In the genomic region with DNA sequence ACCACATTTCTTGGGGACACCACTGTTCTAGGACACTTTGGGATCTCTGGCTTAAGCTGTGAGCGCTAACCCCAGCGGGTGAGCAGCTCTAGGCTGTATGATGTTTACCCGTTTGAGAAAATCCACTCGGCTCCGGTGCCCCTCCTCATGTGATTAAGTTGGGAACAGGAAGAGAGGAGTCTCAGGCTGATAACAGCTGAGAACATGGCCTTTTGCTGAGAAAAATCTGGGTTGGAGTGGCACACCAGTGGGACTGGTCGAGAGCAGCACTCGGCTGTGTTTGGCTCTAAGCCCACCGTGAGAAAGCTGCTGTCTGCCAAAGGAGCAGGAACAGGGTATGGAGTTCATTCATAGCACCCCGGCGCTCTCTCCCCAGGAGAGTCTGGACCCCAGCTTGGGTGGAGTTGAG, we compare ENCODE assay signal across 7 mouse cellular contexts. TPM values are rescaled to one million over a fixed set of nuclear protein-coding genes. Genes with fewer than 3 reads are reported as not detected.
A peak's percentile ranks its signal among the peaks of the same experiment; 100 is the strongest.
DNase-seq lines count a peak whose midpoint lies in the region; ATAC-seq and TF ChIP-seq lines count a peak whose summit lies in the region.

No protein-coding gene starts in this region.

- no peaks in the 10 kb centered on the region for H3K36me3 ChIP-seq in megakaryocyte, embryonic 14.5 days (replicated peaks; ENCODE audit: low read length)
- H3K36me3 ChIP-seq in embryonic facial prominence, embryonic 14.5 days (ENCODE audit: control insufficient read depth, insufficient read depth, low read length) = no peaks in the 10 kb centered on the region
- no peaks in the 10 kb centered on the region for H3K36me3 ChIP-seq in hindbrain, postnatal 0 days (ENCODE audit: insufficient read depth, low read length)
- H3K36me3 ChIP-seq in myocyte (ENCODE audit: control insufficient read depth, insufficient read depth) = no peaks in the 10 kb centered on the region

- H3K4me2 ChIP-seq in embryonic facial prominence, embryonic 14.5 days (ENCODE audit: low read depth, low read length) = peak overlapping the region; percentile 99
- peak overlapping the region; percentile 98 for H3K4me2 ChIP-seq in hindbrain, postnatal 0 days (ENCODE audit: low read depth, low read length)
- H3K4me2 ChIP-seq in myocyte (ENCODE audit: low read depth) = peak overlapping the region; percentile 70

- H3K4me3 ChIP-seq in megakaryocyte, embryonic 14.5 days (replicated peaks) = peak overlapping the region; percentile 53
- peak overlapping the region; percentile 91 for H3K4me3 ChIP-seq in embryonic facial prominence, embryonic 14.5 days (ENCODE audit: low read depth, low read length)
- H3K4me3 ChIP-seq in hindbrain, postnatal 0 days (ENCODE audit: low read length) = peak overlapping the region; percentile 94
- H3K4me3 ChIP-seq in myocyte = peak overlapping the region; percentile 31

- TF ChIP-seq POLR2A in myocyte (IDR thresholded peaks at IDR 0.05; ENCODE audit: insufficient read length, low read depth) = no peak

- H3K27me3 ChIP-seq in megakaryocyte, embryonic 14.5 days (replicated peaks) = peaks cover 69% of the 10 kb centered on the region
- H3K27me3 ChIP-seq in embryonic facial prominence, embryonic 14.5 days (replicated peaks; ENCODE audit: control insufficient read depth, insufficient read depth, low read length) = peaks cover 34% of the 10 kb centered on the region
- peaks cover 15% of the 10 kb centered on the region for H3K27me3 ChIP-seq in hindbrain, postnatal 0 days (ENCODE audit: insufficient read depth, low read length)
- H3K27me3 ChIP-seq in myocyte (ENCODE audit: control insufficient read depth, insufficient read depth, insufficient read length) = peaks cover 4% of the 10 kb centered on the region

- DNase-seq in embryonic facial prominence, embryonic 14.5 days (ENCODE audit: low spot score) = peak; percentile 26
- DNase-seq in hindbrain, postnatal 0 days (ENCODE audit: low spot score) = peak; percentile 63
- no peak for DNase-seq in thymus, postnatal 10 days (ENCODE audit: low spot score in 2 of 2)

- H3K27ac ChIP-seq in embryonic facial prominence, embryonic 14.5 days (replicated peaks; ENCODE audit: low read depth, low read length) = no peak overlapping the region
- H3K27ac ChIP-seq in hindbrain, postnatal 0 days = no peak overlapping the region

- ATAC-seq in megakaryocyte, adult 5-6 weeks (ENCODE audit: poor library complexity, severe bottlenecking) = no peak
- ATAC-seq in embryonic facial prominence, embryonic 14.5 days (ENCODE audit: low read depth) = no peak
- ATAC-seq in hindbrain, postnatal 0 days = no peak
- ATAC-seq in frontal cortex, adult (ENCODE audit: low TSS enrichment) = no peak

- no peaks in the 10 kb centered on the region for H3K9me3 ChIP-seq in megakaryocyte, embryonic 14.5 days
- no peaks in the 10 kb centered on the region for H3K9me3 ChIP-seq in embryonic facial prominence, embryonic 14.5 days (ENCODE audit: control insufficient read depth, low read length)
- no peaks in the 10 kb centered on the region for H3K9me3 ChIP-seq in hindbrain, postnatal 0 days (ENCODE audit: low read length)

- H3K9ac ChIP-seq in embryonic facial prominence, embryonic 14.5 days (ENCODE audit: low read depth, low read length) = peak overlapping the region; percentile 3; the same call in 1 of the 2 replicates
- 0 out of 2 replicates have a peak overlapping the region, but pooled peaks have one; percentile 14 for H3K9ac ChIP-seq in hindbrain, postnatal 0 days (replicated peaks; ENCODE audit: low read length)

- H3K79me2 ChIP-seq in myocyte (ENCODE audit: control insufficient read depth, insufficient read depth) = peaks cover 34% of the 10 kb centered on the region

- H3K4me1 ChIP-seq in megakaryocyte, embryonic 14.5 days = peaks cover 64% of the 10 kb centered on the region
- peaks cover 19% of the 10 kb centered on the region for H3K4me1 ChIP-seq in embryonic facial prominence, embryonic 14.5 days (ENCODE audit: control insufficient read depth, insufficient read depth, low read length)
- peaks cover 30% of the 10 kb centered on the region for H3K4me1 ChIP-seq in hindbrain, postnatal 0 days (ENCODE audit: insufficient read depth, low read length)

- 10% methylated on average over 10 of the region's 10 CpGs for WGBS in embryonic facial prominence, embryonic 14.5 days
- WGBS in hindbrain, postnatal 0 days = 3% methylated on average over 10 of the region's 10 CpGs

- H3ac ChIP-seq in myocyte (ENCODE audit: control insufficient read depth, insufficient read length) = no peak overlapping the region

- no peak for TF ChIP-seq CTCF in hindbrain, postnatal 0 days (IDR thresholded peaks at IDR 0.05; ENCODE audit: low read depth)

TF ChIP-seq in myocyte, 11 proteins besides CTCF, POLR2A, EP300 and RAD21:
- TF ChIP-seq TCF3 (IDR thresholded peaks at IDR 0.05; ENCODE audit: insufficient read length, low read depth) = no peak
- TF ChIP-seq REST (IDR thresholded peaks at IDR 0.05; ENCODE audit: insufficient read depth, insufficient read length) = no peak
- TF ChIP-seq SRF (IDR thresholded peaks at IDR 0.05; ENCODE audit: control insufficient read depth, insufficient read length, low read depth) = no peak
- no peak for TF ChIP-seq POLR2AphosphoS2 (IDR thresholded peaks at IDR 0.05; ENCODE audit: insufficient read length, low read depth)
- TF ChIP-seq MAX (IDR thresholded peaks at IDR 0.05; ENCODE audit: low read depth) = no peak

RNA-seq across cellular contexts. Expression of gene Bahd1, which starts 3.2 kb away (rescaled TPM):
- 11.5 and 14.8 TPM in 2 replicates for polyA plus RNA-seq in megakaryocyte, embryonic 14.5 days (2012; ENCODE audit: insufficient read depth, low replicate concordance)
- 5.1 and 5.3 TPM in 2 replicates for total RNA-seq in megakaryocyte, adult 5-6 weeks (2015)
- total RNA-seq in megakaryocyte, adult 5-6 weeks (2017) = 3.2 and 4.2 TPM in 2 replicates
- polyA plus RNA-seq in embryonic facial prominence, embryonic 14.5 days (2014; fragmentation: Nextera tagmentation; extraction: Ambion mirVana) = 1.3 and 1.6 TPM in 2 replicates
- 24.5 and 25.2 TPM in 2 replicates for total RNA-seq in hindbrain, postnatal 0 days (2014; rRNA removed)
- 4.8 and 5.9 TPM in 2 replicates for polyA plus RNA-seq in hindbrain, postnatal 0 days (2015; fragmentation: Nextera tagmentation; extraction: Ambion mirVana)
- 12.0 TPM for polyA plus RNA-seq in myocyte (2012; fragmentation: generic; extraction: Trizol)

RNA-seq across cellular contexts. Expression of gene Chst14, which starts 23.0 kb away (rescaled TPM):
- 0.81 and 2.1 TPM in 2 replicates for polyA plus RNA-seq in megakaryocyte, embryonic 14.5 days (2012; ENCODE audit: insufficient read depth, low replicate concordance)
- 4.6 and 5.3 TPM in 2 replicates for total RNA-seq in megakaryocyte, adult 5-6 weeks (2015)
- total RNA-seq in megakaryocyte, adult 5-6 weeks (2017) = 1.4 and 3.5 TPM in 2 replicates
- 51.3 and 56.0 TPM in 2 replicates for polyA plus RNA-seq in embryonic facial prominence, embryonic 14.5 days (2014; fragmentation: Nextera tagmentation; extraction: Ambion mirVana)
- 6.2 and 8.5 TPM in 2 replicates for total RNA-seq in hindbrain, postnatal 0 days (2014; rRNA removed)
- 4.7 and 4.9 TPM in 2 replicates for polyA plus RNA-seq in hindbrain, postnatal 0 days (2015; fragmentation: Nextera tagmentation; extraction: Ambion mirVana)
- polyA plus RNA-seq in myocyte (2012; fragmentation: generic; extraction: Trizol) = 25.4 TPM

RNA-seq across cellular contexts. Expression of gene Ivd, which starts 41.6 kb away (rescaled TPM):
- polyA plus RNA-seq in megakaryocyte, embryonic 14.5 days (2012; ENCODE audit: insufficient read depth, low replicate concordance) = 2.1 and 3.2 TPM in 2 replicates
- total RNA-seq in megakaryocyte, adult 5-6 weeks (2015) = 11.4 and 12.9 TPM in 2 replicates
- total RNA-seq in megakaryocyte, adult 5-6 weeks (2017) = 21.6 and 28.0 TPM in 2 replicates
- 50.7 and 61.9 TPM in 2 replicates for polyA plus RNA-seq in embryonic facial prominence, embryonic 14.5 days (2014; fragmentation: Nextera tagmentation; extraction: Ambion mirVana)
- 68.2 and 101 TPM in 2 replicates for total RNA-seq in hindbrain, postnatal 0 days (2014; rRNA removed)
- polyA plus RNA-seq in hindbrain, postnatal 0 days (2015; fragmentation: Nextera tagmentation; extraction: Ambion mirVana) = 61.7 and 68.7 TPM in 2 replicates
- 35.3 TPM for polyA plus RNA-seq in myocyte (2012; fragmentation: generic; extraction: Trizol)

Comparison
In these comparisons a context has a peak if more than half of its experiments do, and no peak if none do; other contexts are left out.
1. H3K4me3 ChIP-seq: peak in every context shown above with its lines; median percentile 94 in hindbrain, postnatal 0 days; 91 in embryonic facial prominence, embryonic 14.5 days; 53 in megakaryocyte, embryonic 14.5 days; 31 in myocyte.
2. DNase-seq: peak in embryonic facial prominence, embryonic 14.5 days (single experiment) and hindbrain, postnatal 0 days (single experiment); none in thymus, postnatal 10 days (0 of 2).
3. Peak in every context shown above with its lines, with median percentiles within 50 percentile points of each other: H3K4me2 ChIP-seq.